ENCODE assay signal across 8 mouse cellular contexts in genomic region chr9:113904315-113904714, GRCm38 (mm10). TPM values are rescaled to one million over a fixed set of nuclear protein-coding genes. Genes with fewer than 3 reads are reported as not detected.
DNase-seq lines count a peak whose midpoint lies in the region; ATAC-seq and TF ChIP-seq lines count a peak whose summit lies in the region.
"Not testable (repeated sequence)": the region's sequence is repeated elsewhere in the genome, so short reads cannot be mapped to it uniquely, and the experiment has no call there.

No protein-coding gene starts in this region.

- not testable (repeated sequence) for H3K4me2 ChIP-seq in heart, postnatal 0 days (ENCODE audit: low read depth, low read length); liver, embryonic 14.5 days (ENCODE audit: low read depth); midbrain, postnatal 0 days (ENCODE audit: low read depth, low read length, poor library complexity, severe bottlenecking)

- ATAC-seq in heart, postnatal 0 days (ENCODE audit: insufficient read depth, low read depth); liver, embryonic 14.5 days (ENCODE audit: insufficient read depth); midbrain, postnatal 0 days (ENCODE audit: low FRiP score): not testable (repeated sequence)

- not testable (repeated sequence) for H3K27me3 ChIP-seq in heart, postnatal 0 days (ENCODE audit: control insufficient read depth, insufficient read depth, low read length); kidney, adult 2 months (replicated peaks; ENCODE audit: control insufficient read depth, insufficient read depth, low read length); liver, embryonic 14.5 days (ENCODE audit: control insufficient read depth, insufficient read depth, low read length); midbrain, postnatal 0 days (ENCODE audit: insufficient read depth, low read length)

- WGBS in heart, postnatal 0 days = 98% methylated on average over 6 of the region's 6 CpGs
- WGBS in kidney, adult 2 months = 97% methylated on average over 6 of the region's 6 CpGs
- 84% methylated on average over 6 of the region's 6 CpGs for WGBS in liver, embryonic 14.5 days (ENCODE audit: insufficient replicate concordance)
- WGBS in midbrain, postnatal 0 days = 96% methylated on average over 6 of the region's 6 CpGs

- H3K4me3 ChIP-seq in heart, postnatal 0 days (ENCODE audit: low read depth, low read length); kidney, adult 2 months (ENCODE audit: insufficient read depth, low read depth, low read length); liver, embryonic 14.5 days (ENCODE audit: insufficient read depth in 1 of 2, low read depth in 2 of 2, low read length in 2 of 2); midbrain, postnatal 0 days (ENCODE audit: low read depth, low read length): not testable (repeated sequence)

- not testable (repeated sequence) for TF ChIP-seq POLR2A in kidney, adult 2 months (IDR thresholded peaks at IDR 0.05; ENCODE audit: low read depth, low read length)

- H3K36me3 ChIP-seq in heart, postnatal 0 days (replicated peaks; ENCODE audit: control insufficient read depth, insufficient read depth, low read length) = peaks cover 59% of the 10 kb centered on the region
- H3K36me3 ChIP-seq in kidney, adult 2 months (ENCODE audit: control insufficient read depth, insufficient read depth, low read length) = peaks cover 14% of the 10 kb centered on the region
- H3K36me3 ChIP-seq in liver, embryonic 14.5 days (replicated peaks; ENCODE audit: control insufficient read depth, insufficient read depth, low read depth) = peaks cover 20% of the 10 kb centered on the region
- H3K36me3 ChIP-seq in midbrain, postnatal 0 days (ENCODE audit: insufficient read depth, low read length) = peaks cover 66% of the 10 kb centered on the region

- not testable (repeated sequence) for H3K9me3 ChIP-seq in heart, postnatal 0 days (replicated peaks; ENCODE audit: control insufficient read depth, low read length); liver, embryonic 14.5 days (ENCODE audit: control insufficient read depth, low read length); midbrain, postnatal 0 days (ENCODE audit: low read length)

- not testable (repeated sequence) for TF ChIP-seq EP300 in heart, postnatal 0 days (IDR thresholded peaks at IDR 0.05; ENCODE audit: low read depth); liver, embryonic 14.5 days (IDR thresholded peaks at IDR 0.05; ENCODE audit: low read depth)

- not testable (repeated sequence) for TF ChIP-seq CTCF in heart, postnatal 0 days (IDR thresholded peaks at IDR 0.05; ENCODE audit: low read depth); kidney, adult 2 months (conservative IDR thresholded peaks at IDR 0.05; ENCODE audit: insufficient read depth, insufficient read length, low read depth, low read length)
- peak; percentile 54 for TF ChIP-seq CTCF in liver, embryonic 14.5 days (IDR thresholded peaks at IDR 0.05; ENCODE audit: low read depth)
- TF ChIP-seq CTCF in midbrain, postnatal 0 days (IDR thresholded peaks at IDR 0.05) = peak; percentile 39

- peak; percentile 35 for DNase-seq in A20 (ENCODE audit: low read depth, low spot score)
- peak; percentile 10 for DNase-seq in R1 (ENCODE audit: low read depth, low spot score)
- peak; percentile 16 to 20 for DNase-seq in cerebellum, postnatal 14 days
- DNase-seq in heart, postnatal 0 days (ENCODE audit: low spot score); liver, embryonic 14.5 days (ENCODE audit: low read depth in 3 of 3, low spot score in 3 of 3); midbrain, postnatal 0 days (ENCODE audit: low spot score): not testable (repeated sequence)
- peak; percentile 5 for DNase-seq in kidney, adult 2 months
- DNase-seq in thymus, postnatal 4 days = peak; percentile 19

- H3K4me1 ChIP-seq in heart, postnatal 0 days (ENCODE audit: control insufficient read depth, insufficient read depth); kidney, adult 2 months (ENCODE audit: control insufficient read depth, insufficient read depth, low read length); liver, embryonic 14.5 days (replicated peaks; ENCODE audit: control insufficient read depth in 2 of 2, insufficient read depth in 2 of 2, low read length in 1 of 2); midbrain, postnatal 0 days (ENCODE audit: insufficient read depth, low read length): not testable (repeated sequence)

- H3K9ac ChIP-seq in heart, postnatal 0 days (replicated peaks; ENCODE audit: low read depth, low read length); liver, embryonic 14.5 days (replicated peaks); midbrain, postnatal 0 days (replicated peaks; ENCODE audit: low read length, poor library complexity, severe bottlenecking): not testable (repeated sequence)

- peak overlapping the region; percentile 54 for H3K27ac ChIP-seq in heart, postnatal 0 days (ENCODE audit: low read depth)
- not testable (repeated sequence) for H3K27ac ChIP-seq in kidney, adult 2 months (ENCODE audit: insufficient read depth, low read depth, low read length); liver, embryonic 14.5 days; midbrain, postnatal 0 days (ENCODE audit: low read depth, low read length)

RNA-seq across cellular contexts. Expression of gene Ubp1, which starts 26.4 kb away (rescaled TPM):
- 30.8 and 46.9 TPM in 2 replicates for total RNA-seq in heart, postnatal 0 days (2014; rRNA removed; ENCODE audit: low replicate concordance)
- polyA plus RNA-seq in heart, postnatal 0 days (2015; fragmentation: Nextera tagmentation; extraction: Ambion mirVana) = 10.8 and 11.1 TPM in 2 replicates
- 42.5 and 44.7 TPM in 2 replicates for polyA plus RNA-seq in kidney, adult 2 months (2012; rRNA removed)
- 58.6 and 72.6 TPM in 2 replicates for polyA plus RNA-seq in liver, embryonic 14.5 days (2012; rRNA removed)
- polyA plus RNA-seq in liver, embryonic 14.5 days (2014; fragmentation: Nextera tagmentation; extraction: Ambion mirVana) = 46.0 and 55.4 TPM in 2 replicates
- total RNA-seq in midbrain, postnatal 0 days (2014; rRNA removed) = 68.4 and 80.5 TPM in 2 replicates
- polyA plus RNA-seq in midbrain, postnatal 0 days (2015; fragmentation: Nextera tagmentation; extraction: Ambion mirVana) = 17.2 and 19.2 TPM in 2 replicates
